Mouse (Mus musculus) heart, embryonic 14.5 days (tissue): ENCODE measurements at regions not wholly inside any gene's neighbourhood (a gene's known extent, or its start where the extent isn't known, plus 50 kb on each side); places are given as distances from the start of the nearest gene placed in this dataset.

Experiments used
- ATAC-seq: fragments of 200-750 bp; cut with Nextera tagmentation; 2 replicates; pipeline ENCODE4 v1.8.0; 2017; ENCODE audit warnings: low read depth, moderate TSS enrichment; ENCODE audit not compliant: insufficient number of reproducible peaks, insufficient read depth, low FRiP score
- H3K27ac ChIP-seq, 2 experiments: fragments of 200-500 bp in 1 of 2; fragments of 300-500 bp in 1 of 2; sonication (generic) in 1 of 2; replicated peaks in 1 of 2; 2 replicates each; pipeline ENCODE4 v1.5.1; 2012 to 2014; ENCODE audit warnings: low read depth in 2 of 2, low read length in 2 of 2, control low read depth in 1 of 2, mild to moderate bottlenecking in 1 of 2, mixed read lengths in 1 of 2; ENCODE audit not compliant: control insufficient read depth in 1 of 2, insufficient read depth in 1 of 2
- H3K27me3 ChIP-seq: fragments of 300-500 bp; sonication (generic); 2 replicates; pipeline ENCODE4 v1.6.1; 2014; ENCODE audit warnings: mild to moderate bottlenecking, low read length, control low read depth; ENCODE audit not compliant: control insufficient read depth, insufficient read depth
- H3K36me3 ChIP-seq: fragments of 300-500 bp; sonication (generic); 2 replicates; pipeline ENCODE4 v1.6.1; 2014; ENCODE audit warnings: mild to moderate bottlenecking, control low read depth, low read length, mixed read lengths; ENCODE audit not compliant: control insufficient read depth, insufficient read depth
- H3K4me1 ChIP-seq, 2 experiments: fragments of 200-500 bp in 1 of 2; fragments of 300-500 bp in 1 of 2; sonication (generic) in 1 of 2; 2 replicates each; pipeline ENCODE4 v1.6.1; 2012 to 2014; ENCODE audit warnings: low read length in 2 of 2, control low read depth in 1 of 2, mixed read lengths in 1 of 2; ENCODE audit not compliant: control insufficient read depth in 2 of 2, insufficient read depth in 2 of 2
- H3K4me2 ChIP-seq: fragments of 300-500 bp; sonication (generic); 2 replicates; pipeline ENCODE4 v1.6.1; 2014; ENCODE audit warnings: mild to moderate bottlenecking, low read length
- H3K4me3 ChIP-seq, 2 experiments: fragments of 200-500 bp in 1 of 2; fragments of 300-500 bp in 1 of 2; sonication (generic) in 1 of 2; 2 replicates each; pipeline ENCODE4 v1.5.1; 2012 to 2014; ENCODE audit warnings: low read length in 2 of 2, mild to moderate bottlenecking in 2 of 2, control low read depth in 1 of 2, low read depth in 1 of 2, moderate library complexity in 1 of 2; ENCODE audit not compliant: control insufficient read depth in 1 of 2, insufficient read depth in 1 of 2
- H3K9ac ChIP-seq: fragments of 300-500 bp; sonication (generic); 2 replicates; pipeline ENCODE4 v1.6.1; 2014; ENCODE audit warnings: mild to moderate bottlenecking, low read length
- H3K9me3 ChIP-seq: fragments of 300-500 bp; sonication (generic); 2 replicates; pipeline ENCODE4 v1.6.1; 2016; ENCODE audit warnings: low read length, control low read depth; ENCODE audit not compliant: control insufficient read depth
- WGBS: fragments of 180-500 bp; shearing (Covaris S2); extraction: QIAGEN DNeasy Blood & Tissue Kit; methylation state at CpG from one replicate; pipeline ENCODE4 v1.1.7; 2014; 5-methylcytosine and 5-hydroxymethylcytosine counted together

GRCm38 (mm10) chr8:126721621-126722020 is 127.8 kb upstream of the Irf2bp2 start:
- WGBS, result 63% methylated on average over 10 of the region's 10 CpGs
- Histone ChIP-seq H3K27me3 (no peaks in the 10 kb centered on the region), H3K4me1 (peaks cover 9 to 11% of the 10 kb centered on the region in 2 experiments; a peak in 3 of 4 replicates), H3K27ac (no peak overlapping the region), H3K9ac (no peak overlapping the region), H3K4me3 (no peak overlapping the region), H3K9me3 (0 out of 2 replicates have a peak, but pooled peaks cover 4% of the 10 kb centered on the region), H3K4me2 (no peak overlapping the region), H3K36me3 (no peaks in the 10 kb centered on the region)
- ATAC-seq, result no peak

DNA sequence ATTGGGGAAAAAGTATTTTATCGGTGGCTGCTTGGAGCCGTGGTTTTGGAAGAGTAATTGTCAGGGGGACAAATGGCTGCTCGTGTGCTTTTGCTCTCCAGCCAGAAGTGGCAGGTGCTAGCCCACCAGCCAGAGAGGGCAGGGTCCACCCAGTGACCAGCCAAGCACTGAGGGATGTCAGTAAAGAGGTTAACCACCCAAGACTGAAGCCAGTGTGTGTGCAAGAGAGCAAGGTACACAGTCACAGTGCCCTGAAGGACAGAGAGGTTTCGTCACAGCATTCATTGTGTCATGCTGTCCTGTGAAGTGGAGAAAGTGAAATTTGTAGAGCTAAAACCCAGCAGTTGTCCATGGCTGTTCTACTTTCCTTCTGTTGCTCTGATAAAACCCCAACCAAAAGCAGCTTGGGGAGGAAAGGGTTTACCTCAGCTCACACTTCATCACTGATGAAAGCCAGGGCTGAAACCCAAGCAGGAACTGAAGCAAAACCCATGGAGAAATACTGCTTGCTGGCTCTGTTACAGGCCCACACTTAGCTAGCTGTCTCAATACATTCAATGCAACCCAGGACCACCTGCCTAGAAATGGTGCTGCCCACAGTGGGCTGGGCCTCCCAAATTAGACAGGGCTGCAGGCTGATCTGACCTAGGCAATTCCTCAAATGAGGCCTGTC is 126.8 kb upstream of the Irf2bp2 start:
- no peak overlapping the region for H3K9ac ChIP-seq
- H3K4me2 ChIP-seq, result no peak overlapping the region
- H3K9me3 ChIP-seq, result no peaks in the 10 kb centered on the region
- H3K4me3 ChIP-seq, result no peak overlapping the region
- peaks cover 9 to 11% of the 10 kb centered on the region in 2 experiments; a peak in 3 of 4 replicates for H3K4me1 ChIP-seq
- H3K27ac ChIP-seq, result no peak overlapping the region
- H3K27me3 ChIP-seq, result no peaks in the 10 kb centered on the region
- no peak for ATAC-seq
- no peaks in the 10 kb centered on the region for H3K36me3 ChIP-seq
- 84% methylated on average over 4 of the region's 4 CpGs for WGBS

GRCm38 (mm10) chr8:126719748-126720147 is 126.0 kb upstream of the Irf2bp2 start:
- Histone ChIP-seq H3K9me3 (no peaks in the 10 kb centered on the region), H3K4me1 (peaks cover 9 to 11% of the 10 kb centered on the region in 2 experiments; a peak in 3 of 4 replicates), H3K9ac (no peak overlapping the region), H3K36me3 (no peaks in the 10 kb centered on the region), H3K27ac (no peak overlapping the region), H3K27me3 (no peaks in the 10 kb centered on the region), H3K4me3 (no peak overlapping the region), H3K4me2 (no peak overlapping the region)
- ATAC-seq, result no peak
- 86% methylated on average over 2 of the region's 2 CpGs for WGBS

GRCm38 (mm10) chr8:126717652-126718155 is 123.9 kb upstream of the Irf2bp2 start:
- no peak overlapping the region for H3K9ac ChIP-seq
- H3K4me1 ChIP-seq, result peaks cover 12% of the 10 kb centered on the region in 2 experiments; a peak in 3 of 4 replicates
- H3K27ac ChIP-seq, result no peak overlapping the region
- no peak for ATAC-seq
- no peak overlapping the region for H3K4me2 ChIP-seq
- H3K4me3 ChIP-seq, result no peak overlapping the region
- H3K9me3 ChIP-seq, result no peaks in the 10 kb centered on the region
- H3K36me3 ChIP-seq, result no peaks in the 10 kb centered on the region
- 72% methylated on average over 2 of the region's 2 CpGs for WGBS
- H3K27me3 ChIP-seq, result no peaks in the 10 kb centered on the region

DNA sequence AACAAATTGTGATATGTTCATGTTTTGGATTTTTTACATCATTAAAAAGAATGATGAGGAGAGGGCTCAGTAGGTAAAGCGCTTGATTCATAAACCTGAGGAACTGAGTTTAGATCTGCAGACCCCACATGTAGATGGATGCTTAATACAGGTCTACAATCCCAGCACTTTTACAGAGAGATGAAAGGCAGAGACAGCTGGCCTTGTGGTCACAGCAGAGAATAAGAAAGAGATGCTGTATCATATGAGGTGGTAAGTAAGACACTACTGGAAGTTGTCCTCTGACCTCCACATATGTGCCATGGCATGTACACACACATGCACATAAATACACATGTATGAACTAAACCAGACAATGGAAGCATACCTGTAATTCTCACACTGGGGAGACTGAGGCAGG is 121.9 kb upstream of the Irf2bp2 start:
- Histone ChIP-seq H3K27ac (no peak overlapping the region), H3K4me1 (peaks cover 5% of the 10 kb centered on the region in 2 experiments; a peak in 3 of 4 replicates), H3K27me3 (no peaks in the 10 kb centered on the region), H3K9ac (no peak overlapping the region), H3K4me2 (no peak overlapping the region), H3K36me3 (no peaks in the 10 kb centered on the region), H3K9me3 (no peaks in the 10 kb centered on the region), H3K4me3 (no peak overlapping the region)
- no peak for ATAC-seq
- 89% methylated on average over 1 of the region's 1 CpGs for WGBS

DNA sequence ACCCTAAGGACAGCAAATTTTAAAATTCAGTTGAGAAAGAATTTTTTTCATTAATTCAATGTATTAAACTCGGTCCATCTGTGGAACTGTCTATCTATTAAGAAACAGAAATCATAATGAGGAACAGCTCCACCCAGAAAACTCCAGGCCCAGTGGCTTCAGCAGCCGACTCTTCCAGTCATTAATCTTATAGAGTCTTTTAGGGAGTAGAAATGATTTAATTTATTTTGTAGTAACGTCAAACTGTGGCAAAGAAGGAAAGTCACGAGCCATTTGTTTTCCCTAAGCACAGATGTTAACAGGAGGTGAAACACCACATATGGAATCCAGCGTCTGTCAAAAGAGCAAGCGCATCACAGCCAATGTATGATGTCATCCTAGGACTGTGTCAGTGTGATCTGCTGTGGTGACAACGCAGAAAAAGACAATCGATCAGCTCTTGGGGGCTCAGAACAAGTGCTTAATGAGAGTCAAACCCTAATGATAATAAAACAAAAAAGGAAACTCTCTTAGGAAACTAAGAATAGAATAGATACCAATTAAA is 119.9 kb upstream of the Irf2bp2 start:
- H3K27ac ChIP-seq, result no peak overlapping the region
- no peak overlapping the region for H3K9ac ChIP-seq
- 61% methylated on average over 8 of the region's 8 CpGs for WGBS
- no peak for ATAC-seq
- no peak overlapping the region for H3K4me2 ChIP-seq
- no peaks in the 10 kb centered on the region for H3K9me3 ChIP-seq
- peaks cover 5 to 10% of the 10 kb centered on the region in 2 experiments; a peak in 3 of 4 replicates for H3K4me1 ChIP-seq
- H3K27me3 ChIP-seq, result no peaks in the 10 kb centered on the region
- no peaks in the 10 kb centered on the region for H3K36me3 ChIP-seq
- H3K4me3 ChIP-seq, result no peak overlapping the region

DNA sequence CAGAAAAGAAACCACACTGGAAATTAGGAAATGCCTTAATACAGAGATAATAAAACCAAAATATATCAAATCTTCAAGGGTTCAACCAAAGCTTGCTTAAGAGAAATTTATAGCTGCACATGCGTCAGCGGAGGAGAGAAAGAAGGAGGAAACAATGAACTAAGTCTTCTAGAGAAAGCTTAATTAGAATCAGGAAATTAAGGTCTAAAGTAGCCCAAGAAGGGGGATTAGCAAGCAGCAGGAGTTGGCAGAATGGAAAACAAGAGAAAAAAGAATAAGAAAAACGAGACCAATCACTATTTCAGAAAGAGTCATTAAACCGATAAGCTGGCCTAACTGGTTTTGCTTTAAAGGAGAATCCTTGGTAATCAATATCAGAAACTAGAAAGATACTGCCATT is 119.4 kb upstream of the Irf2bp2 start:
- Histone ChIP-seq H3K4me1 (peaks cover 5 to 12% of the 10 kb centered on the region in 2 experiments; a peak in 3 of 4 replicates), H3K4me2 (no peak overlapping the region), H3K9ac (no peak overlapping the region), H3K4me3 (no peak overlapping the region), H3K9me3 (no peaks in the 10 kb centered on the region), H3K27ac (peak overlapping the region in 1 of 2 experiments; percentile 55; a peak in 2 of 4 replicates), H3K36me3 (no peaks in the 10 kb centered on the region), H3K27me3 (no peaks in the 10 kb centered on the region)
- no peak for ATAC-seq
- 71% methylated on average over 4 of the region's 4 CpGs for WGBS
